Mouse (Mus musculus) left cerebral cortex, adult 2 months (tissue): ENCODE measurements around the gene Snrpd3. TPM values are rescaled to one million over a fixed set of nuclear protein-coding genes. Genes with fewer than 3 reads are reported as not detected.
A peak's percentile ranks its signal among the peaks of the same experiment; 100 is the strongest.
"Not testable (repeated sequence)": the region's sequence is repeated elsewhere in the genome, so short reads cannot be mapped to it uniquely, and the experiment has no call there.

Experiments used
- DNase-seq, 2 experiments: peaks; one replicate each; pipeline ENCODE4 v3.0.0; 2021 to 2022; ENCODE audit warnings: low spot score in 2 of 2, mixed read lengths in 1 of 2; ENCODE audit errors: extremely low spot score in 1 of 2
- H3K27ac ChIP-seq: fragments of 200-600 bp; 2 replicates; pipeline ENCODE4 v1.8.1; 2022
- H3K4me3 ChIP-seq: fragments of 200-600 bp; 2 replicates; pipeline ENCODE4 v1.8.1; 2022
- CTCF ChIP-seq: fragments of 200-600 bp; IDR thresholded peaks from 2 replicates; pipeline ENCODE4 v1.8.1; 2022; ENCODE audit warnings: antibody characterized with exemption, mild to moderate bottlenecking, moderate library complexity
- intact Hi-C: fragments of 180-260 bp; cut with DNase I; formaldehyde crosslinking; loops from one replicate; pipeline ENCODE4 v1.15.1; 2025
- long read RNA-seq, 2 experiments: library from polyadenylated mRNA; stranded (forward); transcript quantifications; one replicate each; pipeline ENCODE4 v2.0.0; 2021; ENCODE audit warnings: borderline mapping rate in 2 of 2
- total RNA-seq, 2 experiments: library from RNA; stranded (reverse); gene quantifications; 2 replicates each; pipeline ENCODE4 v1.2.3; 2021

Snrpd3 gene
- 10 to 100 TPM; 65.4 to 73.4 TPM for total RNA-seq
- long read RNA-seq, experiment 1, transcript Snrpd3-201 (4 exons, 3,036 nt), result major isoform, 18 of 20 reads
- long read RNA-seq, experiment 1, partial matches to known transcripts, result 2 of 20 reads
- long read RNA-seq, experiment 1, other reads (novel, unspliced or antisense), result 0 of 20 reads
- long read RNA-seq, experiment 2, transcript Snrpd3-201 (4 exons, 3,036 nt), result major isoform, 14 of 17 reads
- long read RNA-seq, experiment 2, partial matches to known transcripts, result 2 of 17 reads
- long read RNA-seq, experiment 2, other reads (novel, unspliced or antisense), result 0 of 17 reads

- TF ChIP-seq CTCF, result no peak; the same call in 1 of the 2 replicates
- peak; percentile 85 to 91 for DNase-seq
- intact Hi-C loops, result loop anchor here (2.0 to 5.0 kb wide), 2 partner anchors 42 to 950 kb away; partner anchors contain the start of genes Mcm3ap and Ybey
- H3K4me3 ChIP-seq, result peak within 1 kb of the TSS; percentile 68
- H3K27ac ChIP-seq, result peak within 1 kb of the TSS; percentile 97
Measured at GRCm38 (mm10) chr10:75517073-75517757, at the start of gene Snrpd3. Gene Snrpd3, plus strand, starts transcription at chr10:75517551.

DNA sequence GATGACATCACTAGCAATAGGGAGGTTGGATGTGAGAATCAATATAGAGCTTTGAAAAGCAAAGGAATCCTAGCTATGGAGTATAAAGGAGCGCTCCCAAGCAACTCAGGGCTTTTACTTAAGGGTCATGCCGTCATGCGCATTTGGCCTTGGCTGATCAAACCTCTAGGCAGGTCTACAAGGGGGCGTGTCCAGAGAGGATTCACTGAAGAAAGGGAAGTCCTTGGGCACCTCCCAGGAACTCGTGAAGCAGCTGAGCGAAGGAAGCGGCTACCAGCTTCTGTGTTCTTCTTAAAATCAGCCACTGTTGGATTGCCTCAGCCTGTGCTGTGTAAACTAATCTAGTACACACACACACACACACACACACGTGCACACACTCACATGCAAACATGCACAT, 43.9 kb upstream of the Snrpd3 start:
- H3K4me3 ChIP-seq, result no peak overlapping the region
- no peak for TF ChIP-seq CTCF
- intact Hi-C loops, result no loop called here
- H3K27ac ChIP-seq, result no peak overlapping the region
- no peak for DNase-seq

DNA sequence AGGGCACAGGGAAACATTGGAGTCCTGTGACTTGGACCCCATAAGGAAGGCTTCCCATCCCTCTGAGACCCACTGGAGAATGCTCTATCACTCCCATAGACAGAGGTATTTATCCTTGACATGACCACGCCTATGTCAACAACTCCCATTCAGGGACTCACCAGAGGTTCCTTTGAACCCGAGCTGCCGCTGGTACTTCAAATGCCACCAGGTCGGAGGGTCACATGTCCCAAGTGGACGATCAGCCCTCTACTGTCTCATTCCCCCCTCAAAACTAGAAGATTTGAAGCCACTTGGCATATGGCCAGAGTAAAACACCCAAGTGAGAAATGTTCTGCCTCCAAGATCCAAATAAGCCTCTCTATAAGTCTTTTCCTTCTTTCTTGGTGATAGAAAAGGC, 42.8 kb upstream of the Snrpd3 start:
- Histone ChIP-seq H3K27ac (no peak overlapping the region), H3K4me3 (no peak overlapping the region)
- TF ChIP-seq CTCF, result no peak
- DNase-seq, result no peak
- intact Hi-C loops, result no loop called here

- intact Hi-C loops, H3K27ac ChIP-seq, DNase-seq, H3K4me3 ChIP-seq: not testable (repeated sequence)
Measured at GRCm38 (mm10) chr10:75475139-75475850, 42.1 kb upstream of the Snrpd3 start.

DNA sequence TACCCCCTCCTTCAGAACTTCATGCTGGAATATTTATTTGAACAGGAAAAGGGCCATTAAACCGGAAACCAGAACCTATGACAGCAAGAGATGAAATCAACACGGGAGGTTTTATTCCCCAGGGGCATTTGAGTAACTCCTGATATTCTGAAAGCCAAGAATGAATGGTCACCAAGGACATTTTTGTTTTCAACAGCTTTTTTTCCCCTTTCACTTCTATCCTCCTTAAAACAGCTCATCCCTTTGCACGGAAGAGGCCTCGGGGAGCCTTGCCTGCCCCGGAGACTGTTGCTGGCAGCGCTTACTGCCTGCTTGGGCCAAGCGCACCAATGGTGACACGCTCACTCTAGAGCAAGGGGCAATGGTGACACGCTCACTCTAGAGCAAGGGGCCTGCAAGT, 40.3 kb upstream of the Snrpd3 start:
- no peak for DNase-seq
- TF ChIP-seq CTCF, result no peak
- Histone ChIP-seq H3K4me3 (no peak overlapping the region), H3K27ac (no peak overlapping the region)
- intact Hi-C loops, result no loop called here

DNA sequence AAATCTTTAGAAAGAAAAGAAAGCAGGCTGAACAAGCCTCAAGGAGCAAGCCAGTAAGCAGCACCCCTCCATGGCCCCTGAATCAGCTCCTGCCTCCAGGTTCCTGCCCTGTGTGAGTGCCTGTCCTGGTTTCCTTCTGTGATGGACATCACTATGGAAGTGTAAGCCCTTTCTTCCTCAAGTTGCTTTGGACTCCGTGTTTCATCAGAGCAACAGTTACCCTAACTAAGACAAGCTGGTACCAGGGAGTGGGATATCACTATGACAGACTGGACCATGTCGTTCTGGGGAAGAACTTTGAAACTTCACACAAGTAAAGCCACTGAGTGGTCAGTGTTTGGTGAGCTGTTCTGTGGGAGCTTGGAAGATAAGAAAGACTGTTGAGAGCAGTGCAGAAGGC, 37.4 kb upstream of the Snrpd3 start:
- intact Hi-C loops, result no loop called here
- no peak for DNase-seq
- no peak for TF ChIP-seq CTCF
- Histone ChIP-seq H3K27ac (no peak overlapping the region), H3K4me3 (no peak overlapping the region)

DNA sequence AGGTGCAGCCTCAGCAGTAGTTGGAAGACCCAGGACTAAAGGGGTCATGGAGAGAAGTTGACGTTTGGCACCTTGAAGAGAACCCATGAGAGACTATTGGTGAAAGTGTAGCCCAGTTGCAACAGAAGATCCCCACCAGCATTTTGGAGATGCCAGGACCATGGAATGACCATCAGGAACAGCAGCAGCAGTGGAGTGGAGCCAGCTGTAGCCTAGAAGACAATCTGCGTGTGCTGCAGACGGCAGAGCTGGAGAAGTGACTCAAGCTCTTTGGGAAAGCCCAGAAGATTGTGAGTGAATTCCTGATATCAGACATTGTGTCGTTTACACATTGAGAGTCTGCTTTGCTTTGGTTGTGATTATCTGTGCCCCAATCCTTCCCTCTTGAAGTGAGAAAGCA, 35.6 kb upstream of the Snrpd3 start:
- intact Hi-C loops, result no loop called here
- no peak for DNase-seq
- Histone ChIP-seq H3K27ac (no peak overlapping the region), H3K4me3 (no peak overlapping the region)
- TF ChIP-seq CTCF, result no peak

DNA sequence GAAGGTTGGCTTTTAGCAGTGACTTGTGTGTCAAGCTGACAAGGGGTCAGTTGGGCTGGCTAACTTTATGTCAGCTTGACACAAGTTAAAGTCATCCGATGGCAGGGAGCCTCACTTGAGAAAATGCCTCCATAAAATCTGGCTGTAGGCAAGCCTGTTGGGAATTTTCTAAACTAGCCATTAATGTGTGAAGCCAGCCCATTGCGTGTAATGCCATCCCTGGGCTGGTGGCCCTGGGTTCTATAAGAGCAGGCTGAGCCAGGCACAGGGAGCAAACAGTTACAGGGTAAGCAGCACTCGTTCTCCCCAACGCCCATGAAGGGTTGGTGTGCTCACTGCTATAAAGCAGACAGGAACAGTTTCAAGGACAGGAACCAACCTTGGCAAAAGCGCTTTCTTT, 35.1 kb upstream of the Snrpd3 start:
- DNase-seq, result no peak
- TF ChIP-seq CTCF, result no peak
- intact Hi-C loops, result no loop called here
- no peak overlapping the region for H3K4me3 ChIP-seq
- H3K27ac ChIP-seq, result no peak overlapping the region

GRCm38 (mm10) chr10:75482919-75483483, 34.4 kb upstream of the Snrpd3 start:
- no peak overlapping the region for H3K4me3 ChIP-seq

GRCm38 (mm10) chr10:75484066-75484465, 33.3 kb upstream of the Snrpd3 start:
- DNase-seq, result no peak
- H3K4me3 ChIP-seq, result no peak overlapping the region
- no peak for TF ChIP-seq CTCF
- intact Hi-C loops, result no loop called here
- no peak overlapping the region for H3K27ac ChIP-seq

More at GRCm38 (mm10) chr10:75482919-75483483, 34.4 kb upstream of the Snrpd3 start:
- DNase-seq, result no peak
- no peak for TF ChIP-seq CTCF
- no peak overlapping the region for H3K27ac ChIP-seq
- intact Hi-C loops, result no loop called here

- DNase-seq, result no peak
- Histone ChIP-seq H3K27ac (no peak overlapping the region), H3K4me3 (no peak overlapping the region)
- TF ChIP-seq CTCF, result no peak
- intact Hi-C loops, result loop anchor here (5.0 kb wide), 2 partner anchors 167 to 232 kb away; partner anchors contain the start of gene Adora2a
Measured at GRCm38 (mm10) chr10:75484767-75485166, 32.6 kb upstream of the Snrpd3 start.
